Mouse (Mus musculus) cerebellum, adult 2 months (tissue): ENCODE data around the gene Ppfibp2. TPM values are rescaled to one million over a fixed set of nuclear protein-coding genes. Genes with fewer than 3 reads are reported as not detected.

ENCODE experiments used
- DNase-seq, 2 experiments: peaks; one replicate each; pipeline ENCODE4 v3.0.0; 2021
- H3K27ac ChIP-seq: fragments of 200-500 bp; 2 replicates; pipeline ENCODE4 v1.5.1; 2012; ENCODE audit warnings: low read length, control low read depth, inconsistent platforms; ENCODE audit not compliant: insufficient read depth
- H3K27me3 ChIP-seq: fragments of 200-500 bp; 2 replicates; pipeline ENCODE4 v1.6.1; 2012; ENCODE audit warnings: inconsistent platforms, mild to moderate bottlenecking, low read length, moderate library complexity; ENCODE audit not compliant: control insufficient read depth, insufficient read depth
- H3K4me1 ChIP-seq: fragments of 200-500 bp; 2 replicates; pipeline ENCODE4 v1.6.1; 2011; ENCODE audit warnings: low read length; ENCODE audit not compliant: control insufficient read depth, insufficient read depth
- H3K4me3 ChIP-seq: fragments of 200-500 bp; replicated peaks from 2 replicates; pipeline ENCODE3; 2011; ENCODE audit warnings: mild to moderate bottlenecking, low read depth, low read length, control low read depth; ENCODE audit not compliant: insufficient read depth
- CTCF ChIP-seq: fragments of 200-500 bp; IDR thresholded peaks from 2 replicates; pipeline ENCODE4 v1.5.1; 2011; ENCODE audit warnings: low read depth, mild to moderate bottlenecking, control low read depth, low read length, moderate library complexity, borderline replicate concordance; ENCODE audit not compliant: insufficient read depth
- POLR2A ChIP-seq: fragments of 200-500 bp; IDR thresholded peaks from 2 replicates; pipeline ENCODE4 v1.6.1; 2011; ENCODE audit warnings: low read length, control low read depth, borderline replicate concordance; ENCODE audit not compliant: insufficient read depth
- WGBS: fragments of 180-500 bp; shearing (Covaris S2); methylation state at CpG from one replicate; pipeline ENCODE4 v1.1.7; 2018; 5-methylcytosine and 5-hydroxymethylcytosine counted together
- polyA plus RNA-seq: library from polyadenylated mRNA; depleted of rRNA; stranded (reverse); fragments of >200 nt; gene quantifications from 2 replicates; pipeline ENCODE4 v1.2.3, GENCODE M21; 2012

The Ppfibp2 gene
- polyA plus RNA-seq, 1 experiment = 12.5 TPM

DNA sequence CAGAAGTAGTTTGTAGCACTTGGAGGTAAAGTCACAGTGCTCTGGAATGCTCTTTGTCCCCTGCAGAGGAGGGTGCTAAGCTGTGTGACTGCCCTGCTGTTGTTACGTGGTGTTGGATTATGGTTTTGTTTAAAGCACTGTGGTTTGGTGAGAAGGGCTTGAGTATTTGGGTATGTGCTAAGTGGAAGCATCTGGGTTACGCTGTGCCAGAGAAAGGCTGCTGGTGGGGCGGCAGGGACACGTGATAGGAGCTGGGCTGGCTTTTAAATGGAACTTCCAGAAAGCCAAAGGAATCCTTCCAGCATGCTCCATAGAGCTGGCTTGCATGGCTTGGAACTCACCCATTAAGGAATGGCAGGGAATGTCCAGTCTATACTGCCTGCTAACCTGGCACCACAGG, 24.2 kb downstream of the Ppfibp2 start:
- Histone ChIP-seq H3K4me1 (no peaks in the 10 kb centered on the region), H3K27ac (no peak overlapping the region), H3K27me3 (no peaks in the 10 kb centered on the region), H3K4me3 (no peak overlapping the region)
- no peak for DNase-seq
- WGBS = 58% methylated on average over 4 of the region's 4 CpGs
- no peak for TF ChIP-seq POLR2A
- no peak for TF ChIP-seq CTCF

DNA sequence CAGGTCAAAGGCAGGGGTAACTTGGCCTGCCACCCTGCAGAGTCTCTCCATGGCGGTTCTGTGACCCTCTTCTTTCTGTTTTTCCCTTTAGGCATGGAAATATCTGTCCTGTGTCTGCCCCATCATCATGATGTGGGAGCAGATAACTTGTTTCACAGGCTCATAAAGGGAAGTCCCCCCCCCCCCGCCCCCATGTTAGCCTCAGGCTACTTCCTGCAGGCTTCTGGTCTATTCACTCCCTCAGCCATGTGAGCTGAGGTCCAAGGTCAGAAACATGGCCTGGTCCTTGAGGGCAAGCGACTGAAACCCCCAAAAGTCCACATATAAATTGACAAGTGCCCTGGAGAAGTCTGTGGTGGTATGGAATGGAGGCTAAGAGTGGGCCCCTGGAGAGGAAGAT, 25.1 kb downstream of the Ppfibp2 start:
- TF ChIP-seq POLR2A (no peak), CTCF (no peak)
- Histone ChIP-seq H3K27me3 (no peaks in the 10 kb centered on the region), H3K27ac (no peak overlapping the region), H3K4me1 (no peaks in the 10 kb centered on the region), H3K4me3 (no peak overlapping the region)
- 75% methylated on average over 3 of the region's 3 CpGs for WGBS
- no peak for DNase-seq

DNA sequence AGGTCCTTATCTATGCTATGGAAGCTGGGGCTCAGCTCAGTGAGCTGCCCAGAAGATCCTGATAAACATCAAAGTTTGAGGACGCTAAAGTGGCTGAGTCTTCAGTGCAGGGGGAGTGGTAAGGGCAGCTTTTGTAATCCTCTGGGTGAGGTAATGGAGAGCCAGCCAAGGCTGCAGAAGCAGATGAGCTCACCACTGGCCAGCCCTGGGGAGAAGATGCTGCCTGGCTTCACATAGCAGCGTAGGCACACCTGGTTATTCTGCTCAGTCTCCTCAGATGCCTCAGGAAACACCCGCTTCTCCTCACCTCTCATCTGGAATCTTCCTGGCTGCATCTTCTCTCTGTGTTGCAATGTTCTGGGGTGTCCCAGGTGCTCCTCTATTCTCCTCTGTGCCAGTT, 29.4 kb downstream of the Ppfibp2 start:
- Histone ChIP-seq H3K4me3 (no peak overlapping the region), H3K27me3 (no peaks in the 10 kb centered on the region), H3K4me1 (no peaks in the 10 kb centered on the region), H3K27ac (no peak overlapping the region)
- no peak for DNase-seq
- no peak for TF ChIP-seq CTCF
- TF ChIP-seq POLR2A = no peak
- WGBS = 68% methylated on average over 3 of the region's 3 CpGs

DNA sequence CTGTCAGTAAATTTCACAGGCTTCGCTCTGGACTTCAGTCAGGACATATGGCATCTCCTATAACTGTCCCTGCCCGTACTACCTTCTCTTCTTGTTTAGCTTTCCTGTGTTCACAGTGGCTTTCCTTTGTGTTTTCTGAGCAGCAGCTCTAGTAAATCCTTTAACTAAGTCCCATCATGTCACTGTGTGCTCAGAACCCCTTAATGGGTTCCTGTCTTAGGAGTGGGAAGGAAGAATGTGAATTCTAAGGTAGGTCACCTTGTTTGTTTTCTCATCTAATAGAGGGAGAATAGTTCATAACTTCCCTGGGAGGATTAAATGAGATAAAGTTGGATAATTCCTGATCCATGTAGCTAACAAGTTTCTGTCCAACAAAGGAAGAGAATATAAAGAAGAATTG, 30.1 kb downstream of the Ppfibp2 start, which contains the start of gene 5330417H12Rik:
TSS of gene 5330417H12Rik (minus strand) at position 101 of the 400 bp plus-strand sequence.
- H3K4me1 ChIP-seq = no peaks in the 10 kb centered on the region
- H3K4me3 ChIP-seq = no peak within 1 kb of the TSS
- no peaks in the 10 kb centered on the region for H3K27me3 ChIP-seq
- H3K27ac ChIP-seq = no peak within 1 kb of the TSS
- WGBS = 26% methylated on average over 2 of the region's 2 CpGs
- no peak for DNase-seq
- TF ChIP-seq POLR2A (no peak), CTCF (no peak)

DNA sequence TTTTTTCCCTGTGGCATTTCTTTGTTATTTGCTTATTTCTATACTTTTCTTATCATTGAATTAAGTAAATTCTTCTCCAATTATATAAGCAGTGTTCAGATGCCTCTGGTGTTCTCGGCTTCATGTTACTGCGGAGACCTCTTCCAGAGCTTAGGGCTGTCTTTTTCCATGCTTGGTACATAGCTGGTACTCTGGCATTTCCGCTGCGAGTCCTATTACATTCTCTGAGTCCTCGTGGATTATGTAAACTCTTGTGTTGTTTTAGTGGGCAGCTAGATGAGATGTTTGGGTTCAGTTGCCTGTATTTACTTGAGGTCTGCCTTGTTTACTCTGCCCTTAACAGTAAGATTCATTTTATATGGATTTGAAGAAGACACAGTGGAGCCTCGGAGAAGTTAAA, 30.8 kb downstream of the Ppfibp2 start:
- Histone ChIP-seq H3K4me1 (no peaks in the 10 kb centered on the region), H3K27ac (no peak overlapping the region), H3K4me3 (no peak overlapping the region), H3K27me3 (no peaks in the 10 kb centered on the region)
- 88% methylated on average over 6 of the region's 6 CpGs for WGBS
- DNase-seq = no peak
- no peak for TF ChIP-seq CTCF

DNA sequence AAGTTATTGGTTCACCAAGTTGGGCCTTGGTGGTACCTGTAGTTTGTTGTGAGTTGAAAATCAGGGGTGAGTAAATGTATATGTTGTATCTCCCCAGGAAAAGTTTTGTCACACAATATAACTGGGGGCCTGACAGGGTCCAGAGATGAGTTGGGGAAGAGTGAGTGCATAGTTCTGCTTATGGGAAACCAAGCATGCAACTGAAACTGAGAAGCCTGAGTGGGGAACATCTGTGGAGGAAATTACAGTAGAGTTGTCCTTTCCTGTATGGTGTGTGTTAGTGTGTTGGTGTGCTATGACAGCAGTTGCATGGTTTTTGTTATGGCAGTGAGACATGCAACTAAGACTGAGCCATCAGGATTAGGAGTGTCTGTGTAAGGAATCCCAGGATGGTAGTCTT, 33.4 kb downstream of the Ppfibp2 start:
- Histone ChIP-seq H3K27me3 (no peaks in the 10 kb centered on the region), H3K4me3 (no peak overlapping the region), H3K4me1 (no peaks in the 10 kb centered on the region), H3K27ac (no peak overlapping the region)
- TF ChIP-seq POLR2A (no peak), CTCF (no peak)
- DNase-seq = no peak

DNA sequence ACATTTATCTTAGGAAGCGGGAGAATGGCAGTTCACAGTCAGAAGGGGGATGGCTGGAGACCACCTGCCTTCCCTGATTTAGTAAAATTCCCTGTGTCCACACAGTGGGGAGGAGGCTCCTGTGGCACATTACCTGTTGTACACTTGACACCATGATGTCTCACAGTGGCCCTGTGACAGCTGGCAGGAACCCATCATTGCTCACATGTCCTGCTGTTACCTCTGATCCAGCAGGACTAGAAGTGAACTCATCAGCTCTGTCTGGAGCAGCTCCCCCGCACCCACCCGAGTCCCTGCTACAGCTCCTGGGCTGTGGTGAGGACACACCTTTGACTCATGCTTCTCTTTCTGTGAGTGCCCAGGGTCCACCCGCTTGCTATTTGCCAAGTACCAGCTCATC, 38.2 kb downstream of the Ppfibp2 start:
- WGBS = 84% methylated on average over 4 of the region's 4 CpGs
- TF ChIP-seq CTCF (no peak), POLR2A (no peak)
- no peak for DNase-seq
- Histone ChIP-seq H3K27me3 (no peaks in the 10 kb centered on the region; the same call in 1 of the 2 replicates), H3K4me3 (no peak overlapping the region), H3K27ac (no peak overlapping the region), H3K4me1 (no peaks in the 10 kb centered on the region)

DNA sequence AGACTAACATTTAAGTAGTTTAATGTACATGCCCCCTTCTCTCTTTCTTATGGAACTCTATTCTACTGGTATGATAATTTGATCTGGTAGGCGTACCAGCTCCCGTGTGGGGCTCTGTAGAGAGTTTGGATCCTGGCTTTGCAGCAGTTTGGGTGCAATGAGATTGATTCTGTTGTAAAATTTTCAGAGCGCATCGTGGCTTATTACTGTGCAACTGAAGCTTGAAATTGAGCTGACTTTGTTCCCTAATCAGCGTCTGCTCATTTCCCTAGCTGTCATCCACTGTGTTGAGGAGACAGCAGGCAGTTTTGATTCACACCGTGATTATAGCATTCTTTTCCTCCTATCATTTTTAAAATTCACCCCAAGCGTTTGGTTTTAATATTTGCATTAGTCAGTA, 42.4 kb downstream of the Ppfibp2 start:
- TF ChIP-seq POLR2A (no peak), CTCF (no peak)
- Histone ChIP-seq H3K4me3 (no peak overlapping the region), H3K27ac (no peak overlapping the region), H3K27me3 (no peaks in the 10 kb centered on the region; the same call in 1 of the 2 replicates), H3K4me1 (no peaks in the 10 kb centered on the region)
- DNase-seq = no peak
- WGBS = 55% methylated on average over 7 of the region's 7 CpGs

DNA sequence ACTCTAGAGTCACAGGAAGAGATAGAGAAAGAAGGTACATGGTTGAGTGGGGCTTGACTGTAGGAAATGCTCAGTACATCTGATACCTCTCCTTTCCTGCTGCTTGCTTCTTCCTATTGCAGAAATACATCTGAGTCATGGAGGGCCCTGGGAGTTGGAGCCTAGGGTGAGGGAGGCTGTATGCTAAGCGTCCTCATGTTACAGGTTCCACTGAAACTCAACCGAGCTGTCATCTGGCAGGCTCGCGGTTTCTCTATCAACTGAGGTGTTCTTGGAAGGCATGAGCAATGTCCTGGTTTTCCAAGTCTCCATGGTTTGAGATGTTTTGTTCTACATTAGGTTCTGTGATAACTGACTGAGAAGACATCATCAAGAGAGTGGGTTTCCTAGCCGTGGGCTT, 43.0 kb downstream of the Ppfibp2 start:
- WGBS = 87% methylated on average over 5 of the region's 5 CpGs
- TF ChIP-seq POLR2A = no peak
- TF ChIP-seq CTCF = no peak
- H3K4me3 ChIP-seq = no peak overlapping the region
- H3K4me1 ChIP-seq = no peaks in the 10 kb centered on the region
- no peak for DNase-seq
- H3K27me3 ChIP-seq = no peaks in the 10 kb centered on the region; the same call in 1 of the 2 replicates
- no peak overlapping the region for H3K27ac ChIP-seq
